Mouse (Mus musculus) lung, embryonic 15.5 days (tissue): ENCODE data around the gene Them7. TPM values are rescaled to one million over a fixed set of nuclear protein-coding genes. Genes with fewer than 3 reads are reported as not detected.

ENCODE experiments used
- ATAC-seq: fragments of 200-750 bp; cut with Nextera tagmentation; 2 replicates; pipeline ENCODE4 v1.8.0; 2017; ENCODE audit warnings: moderate number of reproducible peaks, borderline replicate concordance; ENCODE audit not compliant: low FRiP score, low TSS enrichment; ENCODE audit errors: extremely low read depth
- H3K27ac ChIP-seq: fragments of 300-500 bp; sonication (generic); 2 replicates; pipeline ENCODE4 v1.5.1; 2015; ENCODE audit warnings: moderate library complexity, mild to moderate bottlenecking, inconsistent platforms
- H3K27me3 ChIP-seq: fragments of 300-500 bp; sonication (generic); 2 replicates; pipeline ENCODE4 v1.6.1; 2015; ENCODE audit warnings: inconsistent platforms
- H3K36me3 ChIP-seq: fragments of 300-500 bp; sonication (generic); 2 replicates; pipeline ENCODE4 v1.6.1; 2015; ENCODE audit warnings: inconsistent platforms
- H3K4me1 ChIP-seq: fragments of 300-500 bp; sonication (generic); 2 replicates; pipeline ENCODE4 v1.6.1; 2015; ENCODE audit warnings: inconsistent platforms
- H3K4me2 ChIP-seq: fragments of 300-500 bp; sonication (generic); 2 replicates; pipeline ENCODE4 v1.6.1; 2015; ENCODE audit warnings: inconsistent platforms, mild to moderate bottlenecking, moderate library complexity
- H3K4me3 ChIP-seq: fragments of 300-500 bp; sonication (generic); 2 replicates; pipeline ENCODE4 v1.5.1; 2015; ENCODE audit warnings: mild to moderate bottlenecking, inconsistent platforms
- H3K9ac ChIP-seq: fragments of 300-500 bp; sonication (generic); 2 replicates; pipeline ENCODE4 v1.6.1; 2015; ENCODE audit warnings: inconsistent platforms
- H3K9me3 ChIP-seq: fragments of 300-500 bp; sonication (generic); 2 replicates; pipeline ENCODE4 v1.6.1; 2016; ENCODE audit warnings: inconsistent platforms
- WGBS: fragments of 180-500 bp; shearing (Covaris S2); methylation state at CpG from one replicate; pipeline ENCODE4 v1.1.7; 2015; 5-methylcytosine and 5-hydroxymethylcytosine counted together
- polyA plus RNA-seq: library from polyadenylated mRNA; unstranded; fragments of >200 nt; fragmentation: Nextera tagmentation; extraction: Ambion mirVana; gene quantifications from 2 replicates; pipeline ENCODE4 v1.2.1, GENCODE M21; 2015

The Them7 gene
- polyA plus RNA-seq, 1 experiment from 2014 or later: 0.40 TPM

DNA sequence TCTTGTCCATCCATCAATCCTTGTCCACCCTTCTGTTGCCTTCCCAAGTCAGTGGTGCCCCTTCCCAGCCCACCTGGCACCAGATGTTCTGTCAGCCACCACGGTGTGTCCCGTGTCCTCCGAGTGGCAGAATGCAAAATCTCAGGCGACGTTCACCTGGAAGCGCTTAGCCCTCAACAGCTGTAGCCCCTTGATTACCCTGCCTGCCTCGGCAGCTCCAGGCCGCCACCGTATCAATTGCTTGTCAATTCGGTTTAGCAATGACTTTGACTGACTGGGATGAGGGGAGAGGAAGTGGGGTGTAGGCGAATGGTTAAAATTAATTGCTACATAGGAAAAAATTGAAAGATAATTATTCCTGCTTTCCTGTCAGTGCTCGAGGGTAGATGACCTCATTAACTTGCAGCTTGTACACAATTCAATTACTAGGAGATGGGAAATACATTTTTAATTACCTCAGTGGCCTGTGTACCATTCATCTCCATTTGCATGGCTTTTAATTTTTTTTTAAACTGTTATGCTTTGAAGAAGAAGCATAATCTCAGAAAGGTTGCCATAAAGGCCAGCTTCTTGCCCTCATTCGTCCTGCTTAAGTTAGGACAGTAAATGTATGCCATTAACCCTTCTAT lies 93.5 kb downstream of the Them7 start:
- ATAC-seq: no peak

GRCm38 (mm10) chr2:105326067-105326466 lies 101.9 kb downstream of the Them7 start:
- Histone ChIP-seq H3K27me3 (no peaks in the 10 kb centered on the region), H3K9ac (no peak overlapping the region), H3K4me3 (no peak overlapping the region), H3K9me3 (no peaks in the 10 kb centered on the region), H3K36me3 (no peaks in the 10 kb centered on the region), H3K4me2 (no peak overlapping the region), H3K27ac (no peak overlapping the region), H3K4me1 (no peaks in the 10 kb centered on the region)
- 81% methylated on average over 5 of the region's 5 CpGs for WGBS
- ATAC-seq: no peak

More for the DNA sequence above, 93.5 kb downstream of the Them7 start:
- Histone ChIP-seq H3K4me3 (no peak overlapping the region), H3K4me2 (no peak overlapping the region), H3K27me3 (peaks cover 1% of the 10 kb centered on the region; the same call in 1 of the 2 replicates), H3K9me3 (no peaks in the 10 kb centered on the region), H3K36me3 (no peaks in the 10 kb centered on the region), H3K9ac (no peak overlapping the region), H3K4me1 (no peaks in the 10 kb centered on the region), H3K27ac (no peak overlapping the region)
- WGBS: 62% methylated on average over 13 of the region's 13 CpGs

GRCm38 (mm10) chr2:105330024-105330423 lies 105.9 kb downstream of the Them7 start:
- no peak overlapping the region for H3K4me3 ChIP-seq
- no peaks in the 10 kb centered on the region for H3K27me3 ChIP-seq
- H3K9me3 ChIP-seq: no peaks in the 10 kb centered on the region
- H3K9ac ChIP-seq: no peak overlapping the region
- WGBS: 88% methylated on average over 4 of the region's 4 CpGs
- no peaks in the 10 kb centered on the region for H3K36me3 ChIP-seq
- no peak overlapping the region for H3K27ac ChIP-seq
- no peak for ATAC-seq
- H3K4me1 ChIP-seq: no peaks in the 10 kb centered on the region
- no peak overlapping the region for H3K4me2 ChIP-seq

GRCm38 (mm10) chr2:105333107-105333506 lies 109.0 kb downstream of the Them7 start:
- 55% methylated on average over 8 of the region's 8 CpGs for WGBS
- no peak for ATAC-seq

DNA sequence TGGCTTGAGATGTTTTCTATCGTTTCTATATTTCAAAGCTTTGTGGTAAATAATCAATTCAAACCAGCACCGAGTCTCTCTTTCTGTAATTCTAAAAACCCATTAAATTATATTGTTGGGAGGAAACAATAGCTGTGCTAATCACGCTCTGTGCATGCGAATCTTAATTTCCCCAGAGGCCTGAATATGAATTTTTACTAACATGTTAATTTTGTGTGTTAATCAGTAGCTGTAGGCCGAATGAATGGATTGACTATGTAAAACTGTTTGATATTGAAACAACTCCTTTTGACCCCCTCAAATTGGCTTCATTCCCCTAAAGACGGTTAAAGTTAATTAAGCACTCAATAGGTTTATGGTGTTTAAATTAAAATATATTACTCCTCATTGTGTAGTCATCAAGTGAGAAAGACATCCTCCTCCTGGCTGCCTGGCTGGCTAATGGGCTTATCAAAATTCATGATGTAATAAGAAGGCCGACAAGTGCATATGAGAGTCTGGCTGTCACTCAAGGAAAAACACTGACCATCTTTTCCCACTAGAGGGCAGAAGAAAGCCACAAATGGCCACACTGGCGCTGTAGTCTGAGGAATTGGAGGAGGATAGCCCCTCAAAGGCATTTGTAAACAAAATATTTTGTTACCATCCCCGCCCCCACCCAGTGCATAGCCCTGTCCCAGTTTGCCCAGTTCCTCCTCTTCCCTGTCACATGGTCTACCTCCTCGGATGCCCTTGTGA lies 110.0 kb downstream of the Them7 start:
- no peak overlapping the region for H3K27ac ChIP-seq
- no peak overlapping the region for H3K4me2 ChIP-seq
- no peak overlapping the region for H3K4me3 ChIP-seq
- no peak overlapping the region for H3K9ac ChIP-seq
- 0 out of 2 replicates have a peak, but pooled peaks have one; percentile 11 for ATAC-seq
- no peaks in the 10 kb centered on the region for H3K4me1 ChIP-seq
- H3K36me3 ChIP-seq: no peaks in the 10 kb centered on the region
- no peaks in the 10 kb centered on the region for H3K9me3 ChIP-seq
- 40% methylated on average over 10 of the region's 10 CpGs for WGBS
- no peaks in the 10 kb centered on the region for H3K27me3 ChIP-seq

More at GRCm38 (mm10) chr2:105333107-105333506, 109.0 kb downstream of the Them7 start:
- no peak overlapping the region for H3K27ac ChIP-seq
- H3K27me3 ChIP-seq: no peaks in the 10 kb centered on the region
- H3K9me3 ChIP-seq: no peaks in the 10 kb centered on the region
- H3K9ac ChIP-seq: no peak overlapping the region
- no peaks in the 10 kb centered on the region for H3K4me1 ChIP-seq
- H3K4me2 ChIP-seq: no peak overlapping the region
- no peak overlapping the region for H3K4me3 ChIP-seq
- no peaks in the 10 kb centered on the region for H3K36me3 ChIP-seq

- Histone ChIP-seq H3K27ac (no peak overlapping the region), H3K4me3 (no peak overlapping the region), H3K9ac (no peak overlapping the region), H3K27me3 (no peaks in the 10 kb centered on the region), H3K4me2 (no peak overlapping the region), H3K36me3 (no peaks in the 10 kb centered on the region), H3K9me3 (no peaks in the 10 kb centered on the region), H3K4me1 (no peaks in the 10 kb centered on the region)
- ATAC-seq: no peak
- 55% methylated on average over 2 of the region's 2 CpGs for whole genome bisulfite sequencing
Measured at GRCm38 (mm10) chr2:105335661-105336060, 111.5 kb downstream of the Them7 start.

DNA sequence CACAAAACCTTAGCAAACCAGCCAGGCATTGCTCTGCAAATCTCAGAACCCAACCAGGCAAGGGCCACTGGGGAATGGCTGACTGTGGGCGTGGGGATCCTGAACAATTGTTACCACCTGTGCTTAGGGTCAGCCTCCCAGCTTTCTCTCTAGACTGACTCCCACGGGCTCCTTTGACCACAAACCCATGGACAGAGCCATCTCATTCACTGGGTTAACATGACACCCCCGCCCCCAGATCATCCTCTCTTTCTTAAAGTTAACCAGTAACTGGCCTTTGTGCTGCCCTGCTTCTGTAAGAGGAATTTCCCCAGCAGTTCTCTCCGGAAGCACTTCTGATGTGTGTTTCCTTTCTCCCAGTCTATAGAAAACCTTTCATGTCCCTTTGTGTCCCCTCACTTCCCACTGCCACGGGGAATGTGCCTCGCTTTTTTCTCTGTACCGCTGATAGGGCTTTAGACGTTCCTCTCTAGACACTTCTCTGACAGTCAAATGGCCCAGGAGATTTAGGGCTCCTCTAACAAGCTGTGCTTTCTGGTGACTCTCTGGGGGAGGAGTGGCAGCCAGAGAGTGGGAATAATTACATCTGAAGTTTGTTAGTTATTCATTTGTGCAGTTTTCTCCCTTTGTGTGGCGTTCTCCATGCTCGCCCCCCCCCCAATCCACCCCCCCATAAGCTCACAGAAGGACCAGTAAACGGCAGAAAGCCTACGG lies 112.4 kb downstream of the Them7 start:
- Histone ChIP-seq H3K27ac (no peak overlapping the region), H3K4me2 (no peak overlapping the region)
- no peak for ATAC-seq

GRCm38 (mm10) chr2:105337171-105337875 lies 113.2 kb downstream of the Them7 start:
- 34% methylated on average over 8 of the region's 8 CpGs for WGBS
- no peaks in the 10 kb centered on the region for H3K4me1 ChIP-seq
- no peak overlapping the region for H3K9ac ChIP-seq
- H3K27ac ChIP-seq: no peak overlapping the region
- ATAC-seq: no peak
- H3K4me2 ChIP-seq: no peak overlapping the region
- H3K36me3 ChIP-seq: no peaks in the 10 kb centered on the region
- no peaks in the 10 kb centered on the region for H3K27me3 ChIP-seq
- no peak overlapping the region for H3K4me3 ChIP-seq
- no peaks in the 10 kb centered on the region for H3K9me3 ChIP-seq

More for the DNA sequence above, 112.4 kb downstream of the Them7 start:
- Histone ChIP-seq H3K36me3 (no peaks in the 10 kb centered on the region), H3K27me3 (no peaks in the 10 kb centered on the region), H3K4me1 (no peaks in the 10 kb centered on the region), H3K9ac (no peak overlapping the region), H3K4me3 (no peak overlapping the region), H3K9me3 (no peaks in the 10 kb centered on the region)
- 19% methylated on average over 12 of the region's 12 CpGs for WGBS

- no peak overlapping the region for H3K4me3 ChIP-seq
- no peak overlapping the region for H3K27ac ChIP-seq
- H3K27me3 ChIP-seq: no peaks in the 10 kb centered on the region
- 69% methylated on average over 3 of the region's 3 CpGs for WGBS
- H3K36me3 ChIP-seq: no peaks in the 10 kb centered on the region
- H3K9ac ChIP-seq: no peak overlapping the region
- ATAC-seq: no peak
- no peaks in the 10 kb centered on the region for H3K4me1 ChIP-seq
- H3K4me2 ChIP-seq: no peak overlapping the region
- no peaks in the 10 kb centered on the region for H3K9me3 ChIP-seq
Measured at GRCm38 (mm10) chr2:105339993-105340392, 115.9 kb downstream of the Them7 start.

- Histone ChIP-seq H3K27ac (no peak overlapping the region), H3K4me3 (no peak overlapping the region), H3K9ac (no peak overlapping the region), H3K36me3 (no peaks in the 10 kb centered on the region), H3K4me1 (no peaks in the 10 kb centered on the region), H3K9me3 (no peaks in the 10 kb centered on the region), H3K27me3 (no peaks in the 10 kb centered on the region), H3K4me2 (no peak overlapping the region)
- 78% methylated on average over 6 of the region's 6 CpGs for WGBS
- no peak for ATAC-seq
Measured at GRCm38 (mm10) chr2:105348886-105349285, 124.8 kb downstream of the Them7 start.

- Histone ChIP-seq H3K4me1 (no peaks in the 10 kb centered on the region), H3K27ac (no peak overlapping the region), H3K27me3 (no peaks in the 10 kb centered on the region), H3K9ac (no peak overlapping the region), H3K36me3 (no peaks in the 10 kb centered on the region), H3K9me3 (no peaks in the 10 kb centered on the region), H3K4me3 (no peak overlapping the region), H3K4me2 (no peak overlapping the region)
- WGBS: 48% methylated on average over 5 of the region's 5 CpGs
- peak; percentile 46; the same call in 1 of the 2 replicates for ATAC-seq
Measured at GRCm38 (mm10) chr2:105356791-105357190, 132.7 kb downstream of the Them7 start.
